Mouse (Mus musculus) brain, embryonic 18.5 days (tissue): ENCODE measurements at regions not wholly inside any gene's neighbourhood (a gene's known extent, or its start where the extent isn't known, plus 50 kb on each side); places are given as distances from the start of the nearest gene placed in this dataset.

Source experiments
- DNase-seq: peaks from one replicate; pipeline ENCODE4 v3.0.0-alpha.2; 2012; ENCODE audit warnings: low read depth, low spot score

- DNase-seq: no peak
Measured at GRCm38 (mm10) chr16:29991876-29992380, 72.3 kb upstream of the Hes1 start.

- no peak for DNase-seq
Measured at GRCm38 (mm10) chr16:29993111-29993510, 71.1 kb upstream of the Hes1 start.

GRCm38 (mm10) chr16:29993535-29993934 is 70.6 kb upstream of the Hes1 start:
- no peak for DNase-seq

GRCm38 (mm10) chr16:29996139-29997069 is 67.8 kb upstream of the Hes1 start:
- DNase-seq: no peak

- DNase-seq: no peak
Measured at GRCm38 (mm10) chr16:30000166-30000565, 64.0 kb upstream of the Hes1 start.

GRCm38 (mm10) chr16:30005124-30005523 is 59.1 kb upstream of the Hes1 start:
- DNase-seq: no peak

GRCm38 (mm10) chr16:30006826-30007225 is 57.4 kb upstream of the Hes1 start:
- DNase-seq: no peak

GRCm38 (mm10) chr16:30008451-30009357 is 55.5 kb upstream of the Hes1 start:
- peak; percentile 52 for DNase-seq

GRCm38 (mm10) chr16:30009521-30010186 is 54.5 kb upstream of the Hes1 start:
- DNase-seq: no peak

GRCm38 (mm10) chr16:30013123-30013522 is 51.1 kb upstream of the Hes1 start:
- no peak for DNase-seq

- no peak for DNase-seq
Measured at GRCm38 (mm10) chr16:30013943-30014342, 50.2 kb upstream of the Hes1 start.
